Mouse (Mus musculus): ENCODE data around the gene Spin4. TPM values are rescaled to one million over a fixed set of nuclear protein-coding genes. Genes with fewer than 3 reads are reported as not detected.

The Spin4 gene
- polyA plus RNA-seq (2021), result 0.96 TPM

GRCm38 (mm10) chrX:95026361-95026892 lies at the start of gene Spin4:
TSS of gene Spin4 (minus strand) at chrX:95026682.
- DNase-seq (ENCODE audit: low read depth, low spot score), result peak; percentile 37
- in situ Hi-C loops (cut with MboI; ENCODE audit: low pct_unique_long_range_greater_than_20kb), result no loop called here
- CTCF ChIA-PET, result interaction anchor here (0.5 to 1.1 kb wide), 2 partner anchors 21 to 293 kb away, joined by 3 read pairs; no protein-coding TSS in a partner anchor

GRCm38 (mm10) chrX:95027907-95028306 lies 1.4 kb upstream of the Spin4 start:
- H3K27me3 ChIP-seq, result peaks cover 46% of the 10 kb centered on the region
- DNase-seq (ENCODE audit: low read depth, low spot score) (no peak), ATAC-seq (no peak)
- ChIA-PET CTCF (no interaction called here), POLR2A (no interaction called here)
- no peak for TF ChIP-seq CTCF (IDR thresholded peaks at IDR 0.05)
- in situ Hi-C loops (cut with MboI; ENCODE audit: low pct_unique_long_range_greater_than_20kb), result no loop called here

More at GRCm38 (mm10) chrX:95026361-95026892, at the start of gene Spin4:
- POLR2A ChIA-PET, result no interaction called here
- no peak for TF ChIP-seq CTCF (IDR thresholded peaks at IDR 0.05)
- peak; percentile 95 for ATAC-seq
- peaks cover 49% of the 10 kb centered on the region for H3K27me3 ChIP-seq

- TF ChIP-seq CTCF (IDR thresholded peaks at IDR 0.05), result no peak
- ATAC-seq (peak; percentile 40), DNase-seq (ENCODE audit: low read depth, low spot score) (no peak)
- POLR2A ChIA-PET, result no interaction called here
- in situ Hi-C loops (cut with MboI; ENCODE audit: low pct_unique_long_range_greater_than_20kb), result no loop called here
- CTCF ChIA-PET, result interaction anchor here (0.5 kb wide), 1 partner anchor 292 kb away, joined by 3 read pairs; no protein-coding TSS in a partner anchor
- H3K27me3 ChIP-seq, result peaks cover 46% of the 10 kb centered on the region
These were observed 612 bp downstream of the Spin4 start for GRCm38 (mm10) chrX:95025779-95026360.

GRCm38 (mm10) chrX:95012033-95012432 lies 14.4 kb downstream of the Spin4 start:
- peak; percentile 48 for TF ChIP-seq CTCF (IDR thresholded peaks at IDR 0.05)
- ATAC-seq, result no peak
- POLR2A ChIA-PET, result no interaction called here
- CTCF ChIA-PET, result interaction anchor here (1.9 kb wide), 1 partner anchor 146 kb away, joined by 5 read pairs; no protein-coding TSS in a partner anchor
- peaks cover 16% of the 10 kb centered on the region for H3K27me3 ChIP-seq
- in situ Hi-C loops (cut with MboI; ENCODE audit: low pct_unique_long_range_greater_than_20kb), result no loop called here
- no peak for DNase-seq (ENCODE audit: low read depth, low spot score)

- ATAC-seq (no peak), DNase-seq (ENCODE audit: low read depth, low spot score) (no peak)
- in situ Hi-C loops (cut with MboI; ENCODE audit: low pct_unique_long_range_greater_than_20kb), result no loop called here
- H3K27me3 ChIP-seq, result peaks cover 27% of the 10 kb centered on the region
- ChIA-PET CTCF (no interaction called here), POLR2A (no interaction called here)
- TF ChIP-seq CTCF (IDR thresholded peaks at IDR 0.05), result no peak
These were observed 27.6 kb downstream of the Spin4 start for GRCm38 (mm10) chrX:94998845-94999244.

GRCm38 (mm10) chrX:94994113-94994512 lies 32.4 kb downstream of the Spin4 start:
- POLR2A ChIA-PET, result no interaction called here
- in situ Hi-C loops (cut with MboI; ENCODE audit: low pct_unique_long_range_greater_than_20kb), result no loop called here
- no peak for TF ChIP-seq CTCF (IDR thresholded peaks at IDR 0.05)

GRCm38 (mm10) chrX:94990903-94991302 lies 35.6 kb downstream of the Spin4 start:
- H3K27me3 ChIP-seq, result peaks cover 52% of the 10 kb centered on the region
- ChIA-PET CTCF (no interaction called here), POLR2A (no interaction called here)
- DNase-seq (ENCODE audit: low read depth, low spot score) (no peak), ATAC-seq (no peak)
- no peak for TF ChIP-seq CTCF (IDR thresholded peaks at IDR 0.05)
- in situ Hi-C loops (cut with MboI; ENCODE audit: low pct_unique_long_range_greater_than_20kb), result no loop called here

More at GRCm38 (mm10) chrX:94994113-94994512, 32.4 kb downstream of the Spin4 start:
- no peak for ATAC-seq
- DNase-seq (ENCODE audit: low read depth, low spot score), result no peak
- CTCF ChIA-PET, result interaction anchor here (1.4 kb wide), 1 partner anchor 128 kb away, joined by 4 read pairs; no protein-coding TSS in a partner anchor
- H3K27me3 ChIP-seq, result peaks cover 52% of the 10 kb centered on the region

GRCm38 (mm10) chrX:94990080-94990825 lies 36.2 kb downstream of the Spin4 start:
- in situ Hi-C loops (cut with MboI; ENCODE audit: low pct_unique_long_range_greater_than_20kb), result no loop called here
- ATAC-seq, result no peak
- H3K27me3 ChIP-seq, result peaks cover 45% of the 10 kb centered on the region
- DNase-seq (ENCODE audit: low read depth, low spot score), result no peak
- CTCF ChIA-PET, result no interaction called here
- TF ChIP-seq CTCF (IDR thresholded peaks at IDR 0.05), result no peak
- POLR2A ChIA-PET, result no interaction called here

Other genes with a start within 250 kb of the Spin4 start
- 4.7 TPM for gene Arhgef9, start 170.2 kb upstream of the Spin4 start, polyA plus RNA-seq (2021)

Measured in Patski (cell line).